Mouse (Mus musculus) thymus, adult 2 months (tissue): ENCODE data around the gene Adcy6. TPM values are rescaled to one million over a fixed set of nuclear protein-coding genes. Genes with fewer than 3 reads are reported as not detected.
A peak's percentile ranks its signal among the peaks of the same experiment; 100 is the strongest.

Source experiments
- DNase-seq: peaks from one replicate; pipeline ENCODE4 v3.0.0; 2021
- H3K27ac ChIP-seq: fragments of 200-500 bp; 2 replicates; pipeline ENCODE4 v1.5.1; 2012; ENCODE audit warnings: low read length, control low read depth; ENCODE audit not compliant: control insufficient read depth, insufficient read depth
- H3K27me3 ChIP-seq: fragments of 200-500 bp; 2 replicates; pipeline ENCODE4 v1.6.1; 2012; ENCODE audit warnings: mild to moderate bottlenecking, low read length, moderate library complexity, mixed read lengths; ENCODE audit not compliant: control insufficient read depth, insufficient read depth
- H3K36me3 ChIP-seq: fragments of 200-500 bp; 2 replicates; pipeline ENCODE4 v1.6.1; 2012; ENCODE audit warnings: mild to moderate bottlenecking, low read length, moderate library complexity; ENCODE audit not compliant: control insufficient read depth, insufficient read depth
- H3K4me1 ChIP-seq: fragments of 200-500 bp; replicated peaks from 2 replicates; pipeline ENCODE4 v1.6.1; 2012; ENCODE audit warnings: low read length; ENCODE audit not compliant: control insufficient read depth, insufficient read depth
- H3K4me3 ChIP-seq: fragments of 200-500 bp; 2 replicates; pipeline ENCODE4 v1.5.1; 2012; ENCODE audit warnings: mild to moderate bottlenecking, low read length, control low read depth, moderate library complexity; ENCODE audit not compliant: control insufficient read depth, insufficient read depth
- CTCF ChIP-seq: fragments of 200-500 bp; IDR thresholded peaks from 2 replicates; pipeline ENCODE4 v1.5.1; 2012; ENCODE audit warnings: mild to moderate bottlenecking, control low read depth, low read length, moderate library complexity, borderline replicate concordance; ENCODE audit not compliant: control insufficient read depth, poor library complexity, insufficient read depth; ENCODE audit errors: extremely low read depth
- POLR2A ChIP-seq: fragments of 200-500 bp; IDR thresholded peaks from 2 replicates; pipeline ENCODE4 v1.6.1; 2012; ENCODE audit warnings: mild to moderate bottlenecking, low read length, control low read depth, moderate library complexity; ENCODE audit not compliant: control insufficient read depth, poor library complexity, insufficient read depth; ENCODE audit errors: extremely low read depth
- WGBS: fragments of 180-500 bp; shearing (Covaris S2); methylation state at CpG from one replicate; pipeline ENCODE4 v1.1.7; 2018; 5-methylcytosine and 5-hydroxymethylcytosine counted together
- polyA plus RNA-seq: library from polyadenylated mRNA; depleted of rRNA; stranded (reverse); fragments of >200 nt; gene quantifications from 2 replicates; pipeline ENCODE4 v1.2.3, GENCODE M21; 2012

Gene Adcy6
- polyA plus RNA-seq, 1 experiment, result 230 TPM

DNA sequence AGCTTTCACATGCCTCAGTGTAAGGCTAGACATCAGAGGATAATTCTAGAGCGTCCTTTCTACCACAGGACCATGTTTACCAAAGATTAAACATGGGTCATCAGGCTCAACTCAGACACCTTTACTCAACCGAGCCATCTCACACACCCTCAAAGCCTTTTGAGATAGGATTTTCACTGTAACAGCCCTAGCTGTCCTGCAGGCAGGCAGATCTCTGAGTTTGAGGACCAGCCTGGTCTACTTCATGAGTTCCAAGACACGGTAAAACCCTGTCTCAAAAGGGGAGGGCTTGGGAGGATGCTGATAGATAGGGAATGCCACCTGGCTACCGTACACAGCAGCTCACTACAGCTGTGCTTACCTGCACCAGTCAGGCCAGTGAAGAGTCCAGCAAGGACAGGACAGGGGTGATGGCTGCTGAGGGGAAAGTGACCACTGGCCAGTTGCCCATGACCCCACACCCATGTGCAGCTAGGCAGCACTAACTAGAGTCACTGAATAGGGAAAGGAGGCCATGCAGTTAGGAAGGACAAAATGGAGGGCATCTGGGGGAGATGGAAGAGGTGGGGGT lies 40.0 kb downstream of the Adcy6 start:
- no peak overlapping the region for H3K4me3 ChIP-seq
- peaks cover 13% of the 10 kb centered on the region for H3K4me1 ChIP-seq
- no peaks in the 10 kb centered on the region for H3K27me3 ChIP-seq
- TF ChIP-seq CTCF (no peak), POLR2A (no peak)
- 94% methylated on average over 4 of the region's 4 CpGs for WGBS
- 0 out of 2 replicates have a peak, but pooled peaks cover 4% of the 10 kb centered on the region for H3K36me3 ChIP-seq
- DNase-seq, result no peak
- no peak overlapping the region for H3K27ac ChIP-seq

DNA sequence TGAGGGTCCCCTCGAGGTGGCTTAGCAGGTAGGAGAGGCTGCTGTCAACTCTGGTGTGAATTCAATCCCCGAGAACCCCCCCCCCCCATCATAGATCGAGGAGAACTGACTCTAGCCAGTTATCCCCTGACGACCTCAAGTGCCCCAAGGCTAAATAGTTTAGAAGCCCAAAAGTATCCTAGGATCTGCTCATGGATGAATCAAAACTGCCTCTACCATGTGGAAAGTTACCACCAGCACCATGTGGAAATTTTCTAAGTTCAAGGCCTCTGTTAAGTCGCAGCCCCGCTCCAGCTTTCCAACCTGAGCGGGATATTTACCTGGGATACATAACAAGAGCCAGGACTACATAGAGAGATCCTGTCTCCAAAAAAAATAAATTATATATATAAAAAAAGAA lies 40.7 kb downstream of the Adcy6 start:
- 0 out of 2 replicates have a peak, but pooled peaks cover 4% of the 10 kb centered on the region for H3K36me3 ChIP-seq
- H3K27ac ChIP-seq, result no peak overlapping the region
- H3K4me1 ChIP-seq, result peaks cover 13% of the 10 kb centered on the region
- no peak overlapping the region for H3K4me3 ChIP-seq
- DNase-seq, result no peak
- WGBS, result 73% methylated on average over 7 of the region's 7 CpGs
- no peaks in the 10 kb centered on the region for H3K27me3 ChIP-seq
- TF ChIP-seq POLR2A (no peak), CTCF (no peak)

DNA sequence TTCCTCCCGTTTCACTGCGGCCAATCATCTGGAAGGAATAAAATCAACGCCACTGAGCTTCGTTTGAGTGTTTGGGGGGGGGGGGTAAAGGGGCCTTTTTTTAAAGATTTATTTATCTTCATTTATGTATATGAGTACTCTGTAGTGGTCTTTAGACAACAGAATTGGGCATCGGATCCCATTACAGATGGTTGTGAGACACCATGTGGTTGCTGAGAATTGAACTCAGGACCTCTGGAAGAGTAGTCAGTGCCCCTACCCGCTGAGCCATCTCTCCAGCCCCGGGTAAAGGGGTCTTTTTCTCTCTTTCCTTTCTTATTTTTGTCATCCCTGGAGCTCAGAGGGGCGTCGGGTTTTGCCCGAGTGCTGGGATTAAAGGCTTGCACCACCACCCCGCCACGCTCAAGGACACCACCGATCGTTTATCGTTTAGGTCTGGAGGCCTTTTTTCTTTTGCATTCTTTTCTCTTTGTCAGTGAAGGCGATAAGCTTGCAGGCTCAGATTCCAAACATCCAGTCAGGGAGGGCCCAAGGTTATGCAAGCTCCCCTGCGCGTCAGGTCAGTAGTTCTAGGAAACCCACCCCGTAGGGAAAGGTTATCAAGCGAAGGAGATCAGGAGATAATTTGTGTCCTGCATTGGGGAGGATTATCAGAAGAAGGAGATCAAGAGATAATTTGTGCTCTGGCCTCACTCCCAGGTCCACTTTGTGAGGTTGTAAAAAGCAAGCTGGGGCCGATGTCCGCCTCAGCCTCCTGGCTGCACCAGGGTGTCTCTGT lies 41.4 kb downstream of the Adcy6 start:
- Histone ChIP-seq H3K27ac (peak overlapping the region; percentile 86), H3K4me3 (peak overlapping the region; percentile 78), H3K4me1 (peaks cover 13% of the 10 kb centered on the region), H3K27me3 (no peaks in the 10 kb centered on the region), H3K36me3 (0 out of 2 replicates have a peak, but pooled peaks cover 4% of the 10 kb centered on the region)
- 12% methylated on average over 22 of the region's 22 CpGs for WGBS
- no peak for TF ChIP-seq POLR2A
- no peak for TF ChIP-seq CTCF
- DNase-seq, result no peak

DNA sequence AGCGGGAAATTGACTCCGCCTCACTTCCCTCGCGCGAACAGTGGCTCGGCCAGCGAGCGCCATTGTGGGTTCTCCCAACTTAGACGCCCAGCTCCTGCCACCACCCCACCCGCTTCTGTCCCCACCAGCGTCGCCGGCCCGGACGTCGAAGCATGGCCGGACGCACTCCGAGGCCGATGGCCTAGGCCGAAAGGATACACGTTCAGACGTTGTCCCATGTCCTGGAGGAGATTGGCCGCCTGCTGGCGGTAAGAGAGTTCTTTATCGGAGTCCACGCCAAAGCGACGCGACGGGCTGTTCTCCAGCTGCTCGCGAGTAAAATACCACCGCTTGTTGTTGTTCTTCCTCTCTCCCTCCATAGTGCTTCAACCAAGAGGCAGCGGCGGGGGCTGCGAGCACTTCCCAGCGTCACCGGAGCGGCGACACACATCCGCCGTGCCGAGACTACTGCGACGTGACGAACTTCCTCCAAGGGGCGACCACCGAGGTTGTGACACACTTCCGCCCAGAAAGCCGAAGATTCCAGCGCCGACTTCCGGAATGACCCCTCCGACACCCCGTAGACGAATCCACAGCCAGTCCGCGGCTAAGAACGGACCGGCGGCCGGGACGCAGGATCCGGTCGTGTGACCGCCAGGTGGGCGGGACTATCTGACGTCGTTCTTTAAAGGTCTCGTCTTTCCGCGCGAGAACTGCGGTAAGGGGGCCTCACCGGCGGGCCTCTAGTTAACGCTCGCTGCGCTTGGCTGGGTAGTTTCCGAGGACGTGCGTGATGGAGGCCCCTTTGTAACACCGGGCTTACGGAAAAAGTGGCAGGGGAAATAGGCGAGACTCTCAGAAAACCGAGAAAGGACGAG lies 42.4 kb downstream of the Adcy6 start:
- 0 out of 2 replicates have a peak, but pooled peaks cover 8% of the 10 kb centered on the region for H3K36me3 ChIP-seq
- peak overlapping the region; percentile 86 for H3K27ac ChIP-seq
- under 1% methylated on average over 88 of the region's 88 CpGs for WGBS
- peak overlapping the region; percentile 78 for H3K4me3 ChIP-seq
- peaks cover 13% of the 10 kb centered on the region for H3K4me1 ChIP-seq
- DNase-seq, result peak; percentile 100
- TF ChIP-seq CTCF (peak; percentile 39; the same call in 1 of the 2 replicates), POLR2A (peak; percentile 95)
- no peaks in the 10 kb centered on the region for H3K27me3 ChIP-seq

DNA sequence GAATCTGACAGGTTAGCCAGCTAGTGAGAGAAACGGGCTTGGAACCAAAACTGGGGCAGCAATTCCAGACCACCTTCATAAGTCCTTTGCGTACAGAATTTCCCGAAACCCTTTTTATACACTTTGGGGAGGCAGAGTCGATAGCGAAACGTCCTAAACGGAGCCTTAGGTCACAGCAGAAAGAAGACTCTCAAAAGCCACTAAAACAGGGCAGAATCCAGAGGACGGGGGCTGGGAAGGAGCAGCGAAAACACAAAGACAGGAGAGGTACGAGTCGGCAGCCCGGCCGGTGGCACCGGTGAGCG lies 43.0 kb downstream of the Adcy6 start:
- no peak for TF ChIP-seq POLR2A
- no peak for TF ChIP-seq CTCF
- Histone ChIP-seq H3K27me3 (no peaks in the 10 kb centered on the region), H3K27ac (peak overlapping the region; percentile 82), H3K4me1 (peaks cover 13% of the 10 kb centered on the region), H3K4me3 (peak overlapping the region; percentile 78), H3K36me3 (0 out of 2 replicates have a peak, but pooled peaks cover 8% of the 10 kb centered on the region)
- DNase-seq, result no peak
- under 1% methylated on average over 15 of the region's 15 CpGs for whole genome bisulfite sequencing

DNA sequence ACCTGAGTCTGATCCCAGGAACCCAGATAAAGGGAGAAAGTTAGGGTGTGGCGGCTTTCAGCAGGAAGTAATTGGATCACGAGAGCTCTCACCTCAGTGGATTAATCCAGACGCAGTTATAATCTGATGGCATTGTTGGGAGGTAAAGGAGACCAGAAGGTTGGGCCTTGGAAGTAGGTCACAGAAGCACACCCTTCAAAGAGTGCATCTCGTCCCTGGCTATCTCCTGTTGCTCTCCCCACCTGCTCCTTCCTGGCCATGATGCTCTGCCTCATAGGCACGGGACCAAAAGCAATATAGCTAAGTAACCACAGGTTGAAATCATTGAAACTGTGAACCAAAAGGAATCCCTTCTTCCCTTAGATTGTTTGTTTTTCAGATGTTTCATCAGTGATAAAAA lies 52.7 kb downstream of the Adcy6 start:
- no peak for TF ChIP-seq POLR2A
- no peak for TF ChIP-seq CTCF
- Histone ChIP-seq H3K27me3 (no peaks in the 10 kb centered on the region), H3K4me3 (no peak overlapping the region), H3K36me3 (peaks cover 60% of the 10 kb centered on the region), H3K4me1 (no peaks in the 10 kb centered on the region), H3K27ac (no peak overlapping the region)
- 98% methylated on average over 5 of the region's 5 CpGs for WGBS
- DNase-seq, result no peak
